Mouse (Mus musculus) megakaryocyte, embryonic 14.5 days (primary cell): ENCODE data around the gene Cenpi.

Experiments used
- FLI1 ChIP-seq: IDR thresholded peaks from 2 replicates; pipeline ENCODE4 v1.6.1; 2012; ENCODE audit warnings: low read length, inconsistent platforms, mixed read lengths
- GATA1 ChIP-seq: IDR thresholded peaks from 3 replicates; pipeline ENCODE4 v1.6.1; 2012; ENCODE audit warnings: mixed read lengths, low read length, inconsistent platforms, borderline replicate concordance

DNA sequence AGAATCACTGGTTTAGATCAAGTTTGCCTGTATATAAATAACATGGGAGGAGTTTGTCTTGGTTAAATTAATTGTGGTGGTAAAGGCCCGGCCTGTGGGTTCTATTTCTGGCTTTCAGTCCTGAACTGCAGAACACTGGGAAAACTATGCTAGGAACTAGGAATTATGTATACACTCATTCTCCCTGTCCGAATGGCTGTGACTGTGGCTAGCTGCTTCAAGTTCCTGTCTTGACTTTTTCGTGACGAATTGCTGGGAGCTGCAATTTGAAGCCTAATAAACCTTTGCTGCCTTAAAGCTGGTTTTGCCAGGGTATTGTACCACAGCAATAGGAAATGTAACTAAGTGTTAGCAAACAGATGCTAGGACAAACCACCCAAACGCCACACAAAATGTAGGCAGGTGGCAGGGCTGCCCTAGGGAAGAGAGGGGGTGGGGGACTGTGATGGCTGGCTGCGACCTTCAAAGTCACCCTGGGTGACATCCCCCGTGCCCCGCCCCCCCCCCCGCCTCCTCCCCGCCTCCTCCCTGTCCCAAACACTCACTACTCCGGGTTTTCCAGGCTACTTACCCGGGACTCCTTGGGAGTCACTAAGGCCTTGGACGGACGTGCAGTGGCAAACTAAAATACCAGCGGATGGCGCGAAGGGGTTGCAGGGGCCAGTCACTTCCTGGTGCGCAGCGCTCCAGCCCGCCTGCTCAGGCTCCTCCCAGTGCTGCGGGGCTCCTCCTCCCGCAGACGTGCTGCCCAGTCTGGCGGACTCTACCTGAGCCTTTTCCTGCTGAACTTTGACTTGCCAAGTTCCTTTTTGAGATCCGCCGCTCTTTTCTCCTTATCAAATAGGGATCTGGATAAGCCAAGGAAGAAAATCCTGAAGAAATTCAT lies 31.4 kb upstream of the Cenpi start, which contains the start of gene Trmt2b:
- TF ChIP-seq GATA1 (no peak), FLI1 (no peak)
